Mouse (Mus musculus) CH12.LX (cell line): ENCODE results near the gene Uspl1. TPM values are rescaled to one million over a fixed set of nuclear protein-coding genes. Genes with fewer than 3 reads are reported as not detected.

Experiments
- DNase-seq: peaks from one replicate; pipeline ENCODE4 v3.0.0-alpha.2; 2013; ENCODE audit errors: extremely low read depth
- H3K27ac ChIP-seq: 2 replicates; pipeline ENCODE4 v1.5.1; 2012; ENCODE audit warnings: low read depth, mild to moderate bottlenecking, control low read depth, moderate library complexity; ENCODE audit not compliant: insufficient read depth
- H3K27me3 ChIP-seq: replicated peaks from 2 replicates; pipeline ENCODE3; 2012; ENCODE audit warnings: inconsistent platforms
- H3K36me3 ChIP-seq, 2 experiments: replicated peaks in 1 of 2; 2 replicates each; pipeline versions ENCODE3 to v1.6.1; 2012; ENCODE audit warnings: inconsistent platforms in 1 of 2, low read length in 1 of 2, mild to moderate bottlenecking in 1 of 2, mixed read lengths in 1 of 2, moderate library complexity in 1 of 2; ENCODE audit not compliant: control insufficient read depth in 1 of 2, insufficient read depth in 1 of 2
- H3K4me1 ChIP-seq, 2 experiments: 2 replicates each; pipeline ENCODE4 v1.6.1; 2012; ENCODE audit warnings: inconsistent platforms in 1 of 2, moderate library complexity in 1 of 2; ENCODE audit not compliant: insufficient read depth in 2 of 2, control insufficient read depth in 1 of 2
- H3K4me2 ChIP-seq: 2 replicates; pipeline ENCODE4 v1.6.1; 2012; ENCODE audit warnings: low read depth, mild to moderate bottlenecking, control low read depth; ENCODE audit not compliant: poor library complexity, insufficient read depth, severe bottlenecking
- H3K4me3 ChIP-seq, 3 experiments: fragments of 150-350 bp in 1 of 3; sonication (generic) in 1 of 3; replicated peaks in 1 of 3; 2 replicates each; pipeline versions ENCODE3 to v1.5.1; 2011 to 2012; ENCODE audit warnings: low read depth in 2 of 3, low read length in 2 of 3, mild to moderate bottlenecking in 2 of 3, moderate library complexity in 2 of 3, control low read depth in 1 of 3, improper control_type of control experiment in 1 of 3, inconsistent platforms in 1 of 3, mixed read lengths in 1 of 3; ENCODE audit not compliant: poor library complexity in 1 of 3
- H3K79me2 ChIP-seq: replicated peaks from 2 replicates; pipeline ENCODE4 v1.6.1; 2012; ENCODE audit warnings: mild to moderate bottlenecking, moderate library complexity; ENCODE audit not compliant: control insufficient read depth, poor library complexity, insufficient read depth, severe bottlenecking; ENCODE audit errors: extremely low read depth
- H3K9ac ChIP-seq: 2 replicates; pipeline ENCODE4 v1.6.1; 2012; ENCODE audit warnings: low read depth, mild to moderate bottlenecking, control low read depth, moderate library complexity; ENCODE audit not compliant: insufficient read depth
- H3K9me3 ChIP-seq: replicated peaks from 2 replicates; pipeline ENCODE3; 2012; ENCODE audit warnings: low read length, inconsistent platforms, mixed read lengths
- BHLHE40 ChIP-seq: IDR thresholded peaks from 2 replicates; pipeline ENCODE4 v1.6.1; 2011; ENCODE audit warnings: mild to moderate bottlenecking, low read depth, low read length, improper control_type of control experiment
- CHD2 ChIP-seq: IDR thresholded peaks from 2 replicates; pipeline ENCODE4 v1.6.1; 2011; ENCODE audit warnings: low read length, improper control_type of control experiment
- CTCF ChIP-seq, 2 experiments: IDR thresholded peaks in 1 of 2; conservative IDR thresholded peaks in 1 of 2; 2 replicates each; pipeline ENCODE4 v1.5.1; 2011 to 2012; ENCODE audit warnings: low read depth in 2 of 2, low read length in 2 of 2, improper control_type of control experiment in 1 of 2, inconsistent platforms in 1 of 2, mild to moderate bottlenecking in 1 of 2, moderate library complexity in 1 of 2
- E2F4 ChIP-seq: IDR thresholded peaks from 2 replicates; pipeline ENCODE4 v1.6.1; 2011; ENCODE audit warnings: low read depth, low read length, improper control_type of control experiment; ENCODE audit not compliant: insufficient replicate concordance
- ELF1 ChIP-seq: IDR thresholded peaks from 2 replicates; pipeline ENCODE4 v1.6.1; 2014; ENCODE audit warnings: low read depth, mild to moderate bottlenecking, inconsistent platforms, low read length, improper control_type of control experiment
- EP300 ChIP-seq: IDR thresholded peaks from 2 replicates; pipeline ENCODE4 v1.6.1; 2011; ENCODE audit warnings: low read length, improper control_type of control experiment
- HCFC1 ChIP-seq: IDR thresholded peaks from 2 replicates; pipeline ENCODE4 v1.6.1; 2012; ENCODE audit warnings: low read depth, mild to moderate bottlenecking, inconsistent platforms, low read length, improper control_type of control experiment
- KAT2A ChIP-seq: IDR thresholded peaks from 2 replicates; pipeline ENCODE4 v1.6.1; 2012; ENCODE audit warnings: low read length, improper control_type of control experiment, inconsistent platforms; ENCODE audit not compliant: insufficient replicate concordance
- MAFK ChIP-seq: IDR thresholded peaks from 2 replicates; pipeline ENCODE4 v1.6.1; 2011; ENCODE audit warnings: low read length, improper control_type of control experiment; ENCODE audit not compliant: insufficient replicate concordance
- MAX ChIP-seq: IDR thresholded peaks from 2 replicates; pipeline ENCODE4 v1.6.1; 2011; ENCODE audit warnings: low read length, improper control_type of control experiment
- MAZ ChIP-seq: IDR thresholded peaks from 2 replicates; pipeline ENCODE4 v1.6.1; 2012; ENCODE audit warnings: low read depth, mild to moderate bottlenecking, inconsistent platforms, low read length, improper control_type of control experiment, moderate library complexity
- MEF2A ChIP-seq: IDR thresholded peaks from 2 replicates; pipeline ENCODE4 v1.6.1; 2014; ENCODE audit warnings: low read depth, mild to moderate bottlenecking, inconsistent platforms, low read length, improper control_type of control experiment, borderline replicate concordance
- POLR2A ChIP-seq: IDR thresholded peaks from 2 replicates; pipeline ENCODE4 v1.6.1; 2011; ENCODE audit warnings: low read depth, mild to moderate bottlenecking, improper control_type of control experiment, low read length
- RCOR1 ChIP-seq: conservative IDR thresholded peaks from 2 replicates; pipeline ENCODE4 v1.6.1; 2012; ENCODE audit warnings: low read depth, mild to moderate bottlenecking, inconsistent platforms, low read length, improper control_type of control experiment
- TBP ChIP-seq: conservative IDR thresholded peaks from 2 replicates; pipeline ENCODE4 v1.6.1; 2011; ENCODE audit warnings: low read depth, low read length, improper control_type of control experiment
- USF1 ChIP-seq: IDR thresholded peaks from 2 replicates; pipeline ENCODE4 v1.6.1; 2014; ENCODE audit warnings: low read depth, mild to moderate bottlenecking, inconsistent platforms, low read length, improper control_type of control experiment
- ZKSCAN1 ChIP-seq: IDR thresholded peaks from 2 replicates; pipeline ENCODE4 v1.6.1; 2012; ENCODE audit warnings: low read depth, inconsistent platforms, low read length, improper control_type of control experiment, borderline replicate concordance
- ZMIZ1 ChIP-seq: IDR thresholded peaks from 2 replicates; pipeline ENCODE4 v1.6.1; 2012; ENCODE audit warnings: low read depth, mild to moderate bottlenecking, inconsistent platforms, low read length, improper control_type of control experiment
- ZNF384 ChIP-seq: IDR thresholded peaks from 2 replicates; pipeline ENCODE4 v1.6.1; 2012; ENCODE audit warnings: low read depth, low read length, improper control_type of control experiment, inconsistent platforms
- dilution Hi-C: fragments of 300-500 bp; cut with MboI; formaldehyde crosslinking; loops from 2 replicates; pipeline ENCODE4 v1.14.3; 2020; ENCODE audit warnings: low sequenced_read_pairs; ENCODE audit not compliant: extremely low pct_unique_long_range_greater_than_20kb, extremely low pct_ligation_motif_present
- in situ Hi-C: fragments of 300-500 bp; cut with MboI; formaldehyde crosslinking; loops from 3 replicates; pipeline ENCODE4 v1.14.3; 2019; ENCODE audit warnings: low sequenced_read_pairs, low pct_ligation_motif_present, low pct_unique_long_range_greater_than_20kb, mixed read lengths
- polyA plus RNA-seq: library from polyadenylated mRNA; unstranded; fragments of >175 nt; gene quantifications from 2 replicates; pipeline ENCODE4 v1.2.1, GENCODE M21; 2012; ENCODE audit warnings: low read depth; ENCODE audit not compliant: insufficient read length
- total RNA-seq, 2 experiments: library from RNA; depleted of rRNA; stranded (reverse); fragments of 300-350 nt in 1 of 2; fragments of >200 nt in 1 of 2; gene quantifications; 2 replicates each; pipeline ENCODE4 v1.2.3; 2012 to 2014

Gene Uspl1
- total and polyA plus RNA-seq, 3 experiments = 37.9 to 41.6 (median 40.2) TPM

GRCm38 (mm10) chr5:149175736-149176135, 8.4 kb upstream of the Uspl1 start:
- no peak overlapping the region for H3K4me3 ChIP-seq
- in situ Hi-C loops (no loop called here), dilution Hi-C loops (no loop called here)
- no peaks in the 10 kb centered on the region for H3K27me3 ChIP-seq
- no peak overlapping the region for H3K27ac ChIP-seq
- no peaks in the 10 kb centered on the region; the same call in 1 of the 2 replicates for H3K79me2 ChIP-seq
- H3K36me3 ChIP-seq = peaks cover 4 to 8% of the 10 kb centered on the region in 2 experiments
- no peaks in the 10 kb centered on the region for H3K9me3 ChIP-seq
- H3K4me2 ChIP-seq = no peak overlapping the region
- H3K4me1 ChIP-seq = peaks cover 0 to 2% of the 10 kb centered on the region in 2 experiments; a peak in 1 of 4 replicates
- DNase-seq = no peak
- no peak overlapping the region for H3K9ac ChIP-seq
- TF ChIP-seq BHLHE40 = no peak
- TF ChIP-seq ZMIZ1 = no peak
- no peak for TF ChIP-seq KAT2A
- TF ChIP-seq HCFC1 = no peak
- no peak for TF ChIP-seq MAX
- TF ChIP-seq ZKSCAN1 = no peak
- no peak for TF ChIP-seq USF1
- no peak for TF ChIP-seq TBP
- no peak for TF ChIP-seq MAFK
- no peak for TF ChIP-seq CTCF (conservative IDR thresholded peaks at IDR 0.05 in 1 of 2, IDR thresholded peaks at IDR 0.05 in 1 of 2; ENCODE audit: low read depth in 2 of 2, low read length in 2 of 2)
- TF ChIP-seq EP300 = no peak
- no peak for TF ChIP-seq CHD2
- no peak for TF ChIP-seq MEF2A
- no peak for TF ChIP-seq RCOR1

GRCm38 (mm10) chr5:149178095-149178494, 6.1 kb upstream of the Uspl1 start:
- Histone ChIP-seq H3K4me2 (no peak overlapping the region), H3K4me3 (no peak overlapping the region), H3K79me2 (peaks cover 3% of the 10 kb centered on the region; the same call in 1 of the 2 replicates), H3K36me3 (peaks cover 4 to 8% of the 10 kb centered on the region in 2 experiments), H3K4me1 (peaks cover 2 to 14% of the 10 kb centered on the region in 2 experiments; a peak in 3 of 4 replicates), H3K9ac (no peak overlapping the region)
- in situ Hi-C loops = no loop called here
- DNase-seq = no peak
- TF ChIP-seq MAZ (no peak), ELF1 (no peak), EP300 (no peak), BHLHE40 (no peak), CHD2 (no peak), POLR2A (no peak), ZNF384 (no peak), RCOR1 (no peak), E2F4 (no peak), KAT2A (no peak), MAFK (no peak)
- TF ChIP-seq, all 38 proteins: peak for 0
- dilution Hi-C loops = no loop called here
- Histone ChIP-seq H3K27me3 (no peaks in the 10 kb centered on the region), H3K9me3 (no peaks in the 10 kb centered on the region), H3K27ac (no peak overlapping the region)
